Mouse (Mus musculus) embryonic facial prominence, embryonic 10.5 days (tissue): ENCODE measurements around the gene Arhgef11. TPM values are rescaled to one million over a fixed set of nuclear protein-coding genes. Genes with fewer than 3 reads are reported as not detected.

Experiments used
- DNase-seq: peaks from one replicate; pipeline ENCODE4 v3.0.0-alpha.2; 2017; ENCODE audit warnings: low spot score
- H3K27ac ChIP-seq: fragments of 300-500 bp; sonication (generic); replicated peaks from 2 replicates; pipeline ENCODE4 v1.5.1; 2016; ENCODE audit warnings: mild to moderate bottlenecking
- H3K27me3 ChIP-seq: fragments of 300-500 bp; sonication (generic); replicated peaks from 2 replicates; pipeline ENCODE4 v1.6.1; 2016; ENCODE audit warnings: low read depth, mild to moderate bottlenecking; ENCODE audit not compliant: poor library complexity, severe bottlenecking
- H3K36me3 ChIP-seq: fragments of 300-500 bp; sonication (generic); replicated peaks from 2 replicates; pipeline ENCODE4 v1.6.1; 2016; ENCODE audit warnings: mild to moderate bottlenecking, moderate library complexity
- H3K4me1 ChIP-seq: fragments of 300-500 bp; sonication (generic); 2 replicates; pipeline ENCODE4 v1.6.1; 2016
- H3K4me3 ChIP-seq: fragments of 300-500 bp; sonication (generic); 2 replicates; pipeline ENCODE4 v1.5.1; 2016; ENCODE audit warnings: mild to moderate bottlenecking, moderate library complexity
- H3K9me3 ChIP-seq: fragments of 300-500 bp; sonication (generic); 2 replicates; pipeline ENCODE4 v1.6.1; 2016; ENCODE audit warnings: mild to moderate bottlenecking
- WGBS: fragments of 180-500 bp; shearing (Covaris S2); methylation state at CpG from one replicate; pipeline ENCODE4 v1.1.7; 2016; 5-methylcytosine and 5-hydroxymethylcytosine counted together
- microRNA-seq: library from miRNA; unstranded; fragments of <30 nt; microRNA quantifications from one replicate; pipeline ENCODE4, GENCODE M21; 2017
- polyA plus RNA-seq: library from polyadenylated mRNA; unstranded; fragments of >200 nt; fragmentation: Nextera tagmentation; extraction: Ambion mirVana; gene quantifications from 2 replicates; pipeline ENCODE4 v1.2.1, GENCODE M21; 2016

The Arhgef11 gene
- polyA plus RNA-seq, 1 experiment from 2014 or later: 16.0 TPM

- 74% methylated on average over 6 of the region's 6 CpGs for WGBS
- Histone ChIP-seq H3K27me3 (peaks cover 40% of the 10 kb centered on the region), H3K36me3 (no peaks in the 10 kb centered on the region), H3K4me1 (peaks cover 42% of the 10 kb centered on the region), H3K9me3 (no peaks in the 10 kb centered on the region), H3K27ac (no peak overlapping the region), H3K4me3 (no peak overlapping the region)
- DNase-seq: no peak
Observed at GRCm38 (mm10) chr3:87785626-87786214, 168.4 kb downstream of the Arhgef11 start.

Small RNA genes lying within 50 kb of the gene (microRNA-seq; reads per million reads assigned to microRNA genes)
- gene Gm24109: not detected

Other genes starting within 250 kb of the Arhgef11 start
- not detected in 2 replicates for gene Fcrl1, start 241.2 kb upstream of the Arhgef11 start, polyA plus RNA-seq
- gene Fcrl5, start 181.8 kb upstream of the Arhgef11 start, polyA plus RNA-seq: not detected in 2 replicates
- 11.9 and 14.0 TPM in 2 replicates for gene Etv3, start 92.2 kb upstream of the Arhgef11 start, polyA plus RNA-seq
- gene Lrrc71, start 131.1 kb downstream of the Arhgef11 start, polyA plus RNA-seq: 0.28 and 0.41 TPM in 2 replicates
- 10.7 and 11.0 TPM in 2 replicates for gene Ntrk1, start 177.6 kb downstream of the Arhgef11 start, polyA plus RNA-seq
- 0.49 and 0.54 TPM in 2 replicates for gene Insrr, start 179.4 kb downstream of the Arhgef11 start, polyA plus RNA-seq
- 12.2 and 13.4 TPM in 2 replicates for gene Pear1, start 206.7 kb downstream of the Arhgef11 start, polyA plus RNA-seq
- gene Sh2d2a, start 229.2 kb downstream of the Arhgef11 start, polyA plus RNA-seq: not detected in 2 replicates